Mouse (Mus musculus): ENCODE measurements around the gene Uhmk1. TPM values are rescaled to one million over a fixed set of nuclear protein-coding genes. Genes with fewer than 3 reads are reported as not detected.

Gene Uhmk1
- total RNA-seq (2017), result 68.2 and 71.1 TPM in 2 replicates

DNA sequence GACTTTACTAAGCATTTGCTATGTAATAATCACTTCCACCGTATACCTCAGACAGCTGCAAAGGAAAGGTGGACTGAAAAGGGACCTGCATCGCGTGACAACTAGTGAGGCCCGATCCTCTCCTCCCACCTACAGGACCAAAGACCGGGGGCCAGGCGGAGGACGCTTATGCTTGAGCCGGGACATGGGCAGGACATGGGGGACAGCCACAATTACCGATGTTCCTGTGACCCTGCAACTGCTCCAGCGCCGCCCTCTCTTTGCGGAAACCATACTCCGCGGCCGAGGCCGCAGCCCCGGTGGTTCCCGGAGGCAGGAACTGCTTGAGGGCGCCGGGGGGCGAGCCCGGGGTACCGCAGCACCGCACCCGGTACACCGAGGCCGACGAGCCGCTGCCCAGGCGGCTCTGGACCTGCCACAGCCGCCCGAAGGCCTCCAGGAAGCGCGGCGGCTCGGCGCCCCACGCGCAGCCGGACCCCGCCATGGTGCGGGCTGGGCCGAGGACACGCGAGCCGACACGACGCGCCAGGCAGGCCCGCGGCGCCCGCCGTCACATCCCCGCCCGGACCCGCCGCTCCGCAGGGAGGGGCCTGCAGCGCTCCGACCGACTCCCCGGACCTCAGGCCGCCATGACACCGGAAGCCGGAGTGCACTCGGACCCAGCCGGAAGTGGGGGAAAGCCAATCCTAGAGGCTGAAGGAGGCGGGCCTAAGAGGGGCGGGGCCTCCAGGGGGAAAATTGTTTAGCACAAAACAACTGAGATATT lies at the start of gene Uhmk1:
Gene Uhmk1 (minus strand): TSS at position 641 of the 766 bp plus-strand sequence.
- peak; percentile 88 to 94 for ATAC-seq (replicated peaks in 1 of 2; ENCODE audit: insufficient read depth in 1 of 2, low FRiP score in 2 of 2, low TSS enrichment in 1 of 2, low read depth in 1 of 2, poor library complexity in 2 of 2, severe bottlenecking in 2 of 2)

DNA sequence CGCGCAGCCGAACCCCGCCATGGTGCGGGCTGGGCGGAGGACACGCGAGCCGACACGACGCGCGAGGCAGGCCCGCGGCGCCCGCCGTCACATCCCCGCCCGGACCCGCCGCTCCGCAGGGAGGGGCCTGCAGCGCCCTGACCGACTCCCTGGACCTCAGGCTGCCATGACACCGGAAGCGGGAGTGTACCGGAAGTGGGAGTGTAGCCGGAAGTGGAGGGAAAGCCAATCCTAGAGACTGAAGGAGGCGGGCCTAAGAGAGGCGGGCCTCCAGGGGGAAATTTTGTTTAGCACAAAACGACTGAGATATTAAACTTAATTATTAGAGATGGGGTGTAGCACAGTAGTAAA lies 40.3 kb upstream of the Uhmk1 start:
- ATAC-seq (replicated peaks in 1 of 2; ENCODE audit: insufficient read depth in 1 of 2, low FRiP score in 2 of 2, low TSS enrichment in 1 of 2, low read depth in 1 of 2, poor library complexity in 2 of 2, severe bottlenecking in 2 of 2), result peak; percentile 88 to 98

DNA sequence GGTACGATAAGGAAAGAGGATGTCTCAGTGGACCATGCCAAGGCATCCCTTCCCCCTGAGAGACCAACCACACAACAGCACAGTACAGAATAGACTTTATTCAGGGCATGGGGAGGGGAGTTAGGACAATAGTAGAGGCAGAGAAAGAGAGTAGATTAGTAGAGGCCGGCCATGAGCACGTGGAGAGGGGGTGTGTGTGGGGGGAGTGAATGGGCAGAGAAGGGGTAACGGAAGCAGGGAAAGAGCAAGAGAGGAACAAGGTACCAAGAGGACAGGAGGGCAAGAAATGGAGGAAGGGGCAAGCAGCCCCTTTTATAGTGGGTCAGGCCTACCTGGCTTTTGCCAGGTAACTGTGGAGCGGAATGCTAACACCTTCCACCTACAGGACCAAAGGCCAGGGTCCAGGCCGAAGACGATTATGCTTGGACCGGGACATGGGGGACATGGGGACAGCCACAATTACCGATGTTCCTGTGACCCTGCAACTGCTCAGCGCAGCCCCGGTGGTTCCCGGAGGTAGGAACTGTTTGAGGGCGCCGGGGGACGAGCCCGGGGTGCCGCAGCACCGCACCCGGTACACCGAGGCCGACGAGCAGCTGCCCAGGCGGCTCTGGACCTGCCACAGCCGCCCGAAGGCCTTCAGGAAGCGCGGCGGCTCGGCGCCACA lies 39.8 kb upstream of the Uhmk1 start:
- 0 out of 4 replicates have a peak, but pooled peaks of 1 of the 2 experiments have one; percentile 14 for ATAC-seq (replicated peaks in 1 of 2; ENCODE audit: insufficient read depth in 1 of 2, low FRiP score in 2 of 2, low TSS enrichment in 1 of 2, low read depth in 1 of 2, poor library complexity in 2 of 2, severe bottlenecking in 2 of 2)

GRCm38 (mm10) chr1:170245016-170245415 lies 29.8 kb upstream of the Uhmk1 start:
- ATAC-seq (replicated peaks in 1 of 2; ENCODE audit: insufficient read depth in 1 of 2, low FRiP score in 2 of 2, low TSS enrichment in 1 of 2, low read depth in 1 of 2, poor library complexity in 2 of 2, severe bottlenecking in 2 of 2), result no peak

DNA sequence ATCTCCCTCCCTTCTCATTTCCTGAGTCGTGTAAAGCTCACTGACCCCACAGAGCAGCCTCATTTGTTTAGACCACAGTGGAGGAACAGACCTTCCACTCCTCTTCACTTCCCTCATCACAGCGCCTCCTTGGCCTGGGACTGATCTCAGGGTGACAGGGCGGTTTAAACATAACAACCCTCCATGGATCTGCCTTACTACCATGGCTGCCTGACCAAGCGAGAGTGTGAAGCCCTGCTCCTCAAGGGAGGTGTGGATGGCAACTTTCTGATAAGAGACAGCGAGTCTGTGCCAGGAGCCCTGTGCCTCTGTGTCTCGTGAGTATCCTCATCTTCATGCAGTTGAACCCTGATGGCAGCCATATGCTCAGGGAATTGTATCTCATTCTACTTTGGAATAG lies 17.5 kb upstream of the Uhmk1 start, which contains the start of gene Sh2d1b2:
Gene Sh2d1b2 (plus strand): TSS at position 62 of the 400 bp plus-strand sequence.
- 0 out of 4 replicates have a peak, but pooled peaks of 1 of the 2 experiments have one; percentile 36 for ATAC-seq (replicated peaks in 1 of 2; ENCODE audit: insufficient read depth in 1 of 2, low FRiP score in 2 of 2, low TSS enrichment in 1 of 2, low read depth in 1 of 2, poor library complexity in 2 of 2, severe bottlenecking in 2 of 2)

DNA sequence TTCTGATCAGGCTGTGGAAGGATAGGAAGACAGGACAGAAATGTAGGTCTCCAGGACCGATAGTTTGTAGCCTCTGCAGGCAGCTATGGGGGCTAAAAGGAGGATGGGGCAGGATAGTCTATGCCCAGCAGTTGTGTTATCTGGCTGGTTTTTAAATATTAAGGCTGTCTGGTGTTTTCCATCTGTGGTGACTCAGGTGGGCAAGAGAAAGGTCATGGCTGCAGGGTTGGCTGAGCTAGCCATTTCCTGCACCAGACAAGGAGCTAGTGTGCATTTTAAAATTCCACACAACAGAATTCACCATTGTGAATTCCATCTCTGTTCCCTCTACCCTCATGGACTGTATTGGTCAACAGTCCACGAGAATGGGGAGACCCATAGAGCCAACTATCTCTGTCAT lies 8.1 kb upstream of the Uhmk1 start:
- ATAC-seq (replicated peaks in 1 of 2; ENCODE audit: insufficient read depth in 1 of 2, low FRiP score in 2 of 2, low TSS enrichment in 1 of 2, low read depth in 1 of 2, poor library complexity in 2 of 2, severe bottlenecking in 2 of 2), result no peak

DNA sequence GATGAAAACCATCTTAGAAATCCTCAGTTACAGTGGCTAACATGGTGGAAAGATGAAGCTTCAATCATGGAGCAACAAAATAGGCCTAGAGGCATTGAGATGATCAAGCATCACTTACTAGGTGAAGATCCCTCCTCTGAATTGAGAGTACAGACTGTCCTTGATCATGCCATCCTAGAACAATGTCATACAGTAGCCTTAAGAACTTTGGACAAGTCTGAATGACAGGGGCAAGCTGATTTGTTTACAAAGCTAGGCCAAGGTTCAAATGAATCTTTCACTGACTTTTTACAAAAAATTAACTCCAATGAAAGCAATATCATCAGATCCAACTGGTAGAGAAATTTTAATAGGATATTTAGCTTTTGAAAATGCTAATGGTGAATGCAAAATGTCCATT lies 5.2 kb upstream of the Uhmk1 start:
- ATAC-seq (replicated peaks in 1 of 2; ENCODE audit: insufficient read depth in 1 of 2, low FRiP score in 2 of 2, low TSS enrichment in 1 of 2, low read depth in 1 of 2, poor library complexity in 2 of 2, severe bottlenecking in 2 of 2), result no peak

DNA sequence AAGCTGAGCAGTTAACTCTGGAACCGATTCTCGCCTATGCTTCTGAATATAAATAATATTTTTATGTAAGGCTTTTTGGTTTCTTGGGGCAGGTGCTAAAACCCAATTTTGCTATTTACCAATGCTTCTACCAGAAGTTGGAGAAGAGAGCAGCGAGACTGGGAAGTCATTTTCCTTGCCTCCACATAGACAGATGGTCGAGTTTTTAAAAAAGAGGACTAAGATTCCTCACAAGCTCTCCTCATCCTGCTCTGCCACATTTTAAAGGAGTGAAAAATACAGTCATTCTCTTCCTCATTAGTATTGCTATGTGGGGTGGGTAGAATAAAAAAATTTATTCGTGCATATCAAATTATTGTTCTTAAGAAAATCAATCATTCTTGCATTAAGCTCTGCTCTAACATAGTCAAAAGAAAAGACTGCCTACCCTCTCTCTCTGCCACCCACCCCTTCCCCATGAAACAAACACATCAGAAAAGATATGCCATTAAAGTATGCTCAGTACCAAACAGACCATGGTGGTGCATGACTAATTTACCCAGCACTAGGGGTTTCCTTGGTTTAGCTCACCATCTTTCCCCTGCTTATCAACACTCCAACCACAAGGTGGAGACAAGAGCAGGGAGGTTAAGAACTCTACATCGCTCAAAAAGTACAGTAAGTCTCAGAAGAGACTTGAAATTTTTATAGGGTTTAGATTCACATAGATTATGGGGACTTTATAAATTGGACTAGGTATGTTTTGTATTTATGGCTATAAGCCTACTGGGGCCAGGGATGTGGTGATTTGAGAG lies 3.1 kb upstream of the Uhmk1 start:
- peak; percentile 65 to 68; a peak in 2 of 4 replicates for ATAC-seq (replicated peaks in 1 of 2; ENCODE audit: insufficient read depth in 1 of 2, low FRiP score in 2 of 2, low TSS enrichment in 1 of 2, low read depth in 1 of 2, poor library complexity in 2 of 2, severe bottlenecking in 2 of 2)

- ATAC-seq (replicated peaks in 1 of 2; ENCODE audit: insufficient read depth in 1 of 2, low FRiP score in 2 of 2, low TSS enrichment in 1 of 2, low read depth in 1 of 2, poor library complexity in 2 of 2, severe bottlenecking in 2 of 2), result no peak
These were observed 393 bp upstream of the Uhmk1 start for GRCm38 (mm10) chr1:170215590-170215989.

DNA sequence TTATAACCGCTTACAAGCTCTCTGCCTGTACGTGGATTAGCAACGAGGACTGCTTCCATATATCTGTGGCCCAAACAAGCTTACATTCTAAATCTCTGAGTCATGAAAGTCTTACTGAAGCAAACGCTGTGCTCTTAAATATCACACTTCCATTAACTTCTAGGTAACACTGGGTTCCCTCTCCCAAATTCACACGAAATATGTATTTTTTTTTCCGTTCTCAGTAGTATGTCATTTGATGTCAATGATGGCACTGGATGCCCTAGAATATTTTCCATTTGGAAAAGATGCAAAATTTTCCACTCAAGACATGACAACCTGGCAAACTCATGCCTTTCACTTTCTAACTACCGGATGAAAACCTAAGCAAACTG lies 827 bp downstream of the Uhmk1 start:
- ATAC-seq (replicated peaks in 1 of 2; ENCODE audit: insufficient read depth in 1 of 2, low FRiP score in 2 of 2, low TSS enrichment in 1 of 2, low read depth in 1 of 2, poor library complexity in 2 of 2, severe bottlenecking in 2 of 2), result no peak

- no peak for ATAC-seq (replicated peaks in 1 of 2; ENCODE audit: insufficient read depth in 1 of 2, low FRiP score in 2 of 2, low TSS enrichment in 1 of 2, low read depth in 1 of 2, poor library complexity in 2 of 2, severe bottlenecking in 2 of 2)
These were observed 1.9 kb downstream of the Uhmk1 start for GRCm38 (mm10) chr1:170213181-170213879.

DNA sequence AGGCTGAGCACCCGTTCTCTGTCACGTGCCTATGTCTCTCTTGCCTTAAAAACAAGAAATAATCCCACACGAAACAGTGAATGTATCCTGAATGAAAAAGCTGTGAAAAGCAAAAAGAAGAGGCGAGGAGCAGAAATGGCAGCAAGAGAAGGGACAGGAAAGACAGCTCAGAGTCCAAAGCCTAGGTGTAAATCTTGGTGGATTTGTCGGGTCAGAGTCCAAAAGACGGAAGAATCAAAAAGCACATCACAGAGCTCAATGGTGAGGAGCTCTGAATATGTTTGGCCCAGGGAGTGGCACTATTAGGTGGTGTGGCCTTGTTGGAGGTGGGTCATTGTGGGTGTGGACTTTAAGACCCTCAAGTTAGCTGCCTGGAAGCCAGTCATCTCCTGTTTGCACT lies 8.8 kb downstream of the Uhmk1 start:
- ATAC-seq (replicated peaks in 1 of 2; ENCODE audit: insufficient read depth in 1 of 2, low FRiP score in 2 of 2, low TSS enrichment in 1 of 2, low read depth in 1 of 2, poor library complexity in 2 of 2, severe bottlenecking in 2 of 2), result no peak

- ATAC-seq (replicated peaks in 1 of 2; ENCODE audit: insufficient read depth in 1 of 2, low FRiP score in 2 of 2, low TSS enrichment in 1 of 2, low read depth in 1 of 2, poor library complexity in 2 of 2, severe bottlenecking in 2 of 2), result peak; percentile 46 to 60; a peak in 2 of 4 replicates
These were observed 14.8 kb downstream of the Uhmk1 start for GRCm38 (mm10) chr1:170200379-170200778.

GRCm38 (mm10) chr1:170196211-170196610 lies 19.0 kb downstream of the Uhmk1 start:
- ATAC-seq (replicated peaks in 1 of 2; ENCODE audit: insufficient read depth in 1 of 2, low FRiP score in 2 of 2, low TSS enrichment in 1 of 2, low read depth in 1 of 2, poor library complexity in 2 of 2, severe bottlenecking in 2 of 2), result no peak

GRCm38 (mm10) chr1:170191925-170192324 lies 23.3 kb downstream of the Uhmk1 start:
- ATAC-seq (replicated peaks in 1 of 2; ENCODE audit: insufficient read depth in 1 of 2, low FRiP score in 2 of 2, low TSS enrichment in 1 of 2, low read depth in 1 of 2, poor library complexity in 2 of 2, severe bottlenecking in 2 of 2), result no peak

DNA sequence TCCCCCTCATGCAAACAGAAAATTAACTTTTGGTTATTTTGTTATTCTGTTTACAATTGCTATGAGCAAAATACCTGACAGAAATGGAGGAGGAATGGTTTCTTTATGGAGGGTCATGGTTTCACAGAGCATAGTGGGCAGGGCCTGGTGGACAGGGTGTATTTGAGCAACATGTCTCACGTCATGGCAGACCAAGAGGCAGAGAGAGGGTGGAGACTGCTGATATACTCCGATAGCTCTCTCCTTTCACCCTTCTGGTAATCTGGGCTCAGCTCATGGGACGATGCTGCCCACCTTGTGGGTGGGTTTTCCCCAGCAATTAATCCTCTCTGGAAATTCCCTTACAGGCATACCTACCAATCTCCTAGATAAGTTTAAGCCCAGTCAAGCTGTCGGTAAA lies 25.0 kb downstream of the Uhmk1 start:
- no peak for ATAC-seq (replicated peaks in 1 of 2; ENCODE audit: insufficient read depth in 1 of 2, low FRiP score in 2 of 2, low TSS enrichment in 1 of 2, low read depth in 1 of 2, poor library complexity in 2 of 2, severe bottlenecking in 2 of 2)

GRCm38 (mm10) chr1:170188601-170189000 lies 26.6 kb downstream of the Uhmk1 start:
- ATAC-seq (replicated peaks in 1 of 2; ENCODE audit: insufficient read depth in 1 of 2, low FRiP score in 2 of 2, low TSS enrichment in 1 of 2, low read depth in 1 of 2, poor library complexity in 2 of 2, severe bottlenecking in 2 of 2), result no peak

Data from hematopoietic stem cell, adult 5-6 weeks (primary cell).